Mouse (Mus musculus) left cerebral cortex, adult 11 months (tissue): Measurements from ENCODE around the gene Hacd3.
"Not testable (repeated sequence)": the region's sequence is repeated elsewhere in the genome, so short reads cannot be mapped to it uniquely, and the experiment has no call there.

Source experiments
- DNase-seq: peaks from one replicate; pipeline ENCODE4 v3.0.0; 2022; ENCODE audit warnings: low spot score

The Hacd3 gene

DNA sequence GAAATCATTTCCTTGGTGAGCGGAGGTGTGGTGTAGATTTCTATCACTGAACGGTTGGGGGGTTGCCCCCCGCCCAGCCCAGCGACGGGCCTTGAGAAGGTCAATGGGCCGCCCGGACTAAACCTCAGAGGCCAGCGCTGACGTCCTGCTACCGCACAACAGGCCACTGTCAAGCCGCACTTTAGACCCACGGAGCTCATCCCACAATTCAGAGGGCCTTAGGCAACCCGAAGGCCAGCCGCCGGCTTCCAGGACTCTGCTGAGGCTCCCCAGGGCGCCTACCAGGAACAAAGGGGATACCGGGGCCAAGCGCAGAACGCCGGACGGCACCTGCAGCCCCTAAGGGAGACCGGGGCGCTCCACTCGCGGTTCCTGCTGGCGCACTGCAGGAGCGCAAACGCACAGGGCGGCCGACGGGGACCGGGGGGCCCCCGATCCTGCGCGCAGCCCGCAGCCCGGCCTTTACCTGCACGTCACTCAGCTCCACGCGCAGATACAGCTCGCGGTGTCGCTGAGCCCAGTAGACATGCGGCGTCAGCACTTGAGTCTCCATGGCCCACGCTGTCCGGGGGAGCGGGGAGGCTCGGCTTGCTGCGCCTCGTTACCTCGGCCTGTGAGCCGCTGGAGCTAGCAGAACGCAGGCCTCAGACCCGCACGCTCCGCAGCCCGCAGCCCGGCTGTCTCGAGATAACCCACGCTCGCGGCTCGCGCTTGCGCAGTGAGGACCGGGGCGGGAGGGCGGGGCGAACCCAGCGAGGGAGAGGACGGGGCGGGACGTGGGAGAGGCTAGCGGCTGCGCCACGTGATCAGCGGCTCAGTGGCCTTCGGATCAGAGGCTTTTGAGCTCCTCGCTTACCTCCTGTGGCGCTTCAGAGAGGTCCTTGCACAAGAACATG, at the start of gene Hacd3:
Gene Hacd3 (minus strand): TSS at position 703 of the 896 bp plus-strand sequence.
- DNase-seq = peak; percentile 73

- DNase-seq = no peak
Measured at GRCm38 (mm10) chr9:65070587-65070986, 49.1 kb upstream of the Hacd3 start.

GRCm38 (mm10) chr9:65064251-65064650, 42.8 kb upstream of the Hacd3 start:
- DNase-seq = no peak

DNA sequence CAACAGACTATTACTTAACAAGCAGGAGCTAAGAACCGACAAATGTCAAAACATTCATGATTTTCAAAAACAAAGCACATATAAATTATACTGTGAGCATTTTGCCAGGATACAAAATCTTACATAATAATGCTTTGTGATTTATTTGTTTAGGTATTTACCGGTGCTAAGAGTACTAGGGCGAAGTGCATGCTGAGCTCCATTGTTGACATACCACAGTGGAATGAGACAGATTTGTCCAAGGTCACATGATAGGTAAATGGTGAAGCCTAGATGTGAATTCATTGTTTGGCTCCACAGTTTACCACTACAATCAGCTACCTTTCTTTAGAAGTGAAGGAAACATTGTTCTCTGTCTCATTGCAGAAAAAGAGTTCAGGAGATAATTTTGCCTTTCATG, 29.5 kb upstream of the Hacd3 start:
- no peak for DNase-seq

GRCm38 (mm10) chr9:65049422-65049821, 27.9 kb upstream of the Hacd3 start:
- no peak for DNase-seq

GRCm38 (mm10) chr9:65046993-65047392, 25.5 kb upstream of the Hacd3 start:
- DNase-seq = no peak

- DNase-seq = no peak
Measured at GRCm38 (mm10) chr9:65041430-65041829, 19.9 kb upstream of the Hacd3 start.

DNA sequence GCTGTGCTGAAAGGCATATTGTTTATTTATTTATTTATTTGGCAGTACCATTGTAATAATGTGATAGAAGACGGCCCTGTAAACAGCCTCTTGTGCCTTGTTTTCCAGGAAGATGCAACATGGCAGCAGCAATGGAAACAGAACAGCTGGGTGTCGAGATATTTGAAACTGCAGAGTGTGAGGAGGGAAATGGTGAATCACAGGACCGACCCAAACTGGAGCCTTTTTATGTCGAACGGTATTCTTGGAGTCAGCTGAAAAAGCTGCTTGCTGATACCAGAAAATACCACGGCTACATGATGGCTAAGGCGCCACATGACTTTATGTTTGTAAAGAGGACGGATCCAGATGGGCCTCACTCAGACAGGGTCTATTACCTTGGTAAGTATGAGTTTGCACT, 15.4 kb upstream of the Hacd3 start:
- no peak for DNase-seq

DNA sequence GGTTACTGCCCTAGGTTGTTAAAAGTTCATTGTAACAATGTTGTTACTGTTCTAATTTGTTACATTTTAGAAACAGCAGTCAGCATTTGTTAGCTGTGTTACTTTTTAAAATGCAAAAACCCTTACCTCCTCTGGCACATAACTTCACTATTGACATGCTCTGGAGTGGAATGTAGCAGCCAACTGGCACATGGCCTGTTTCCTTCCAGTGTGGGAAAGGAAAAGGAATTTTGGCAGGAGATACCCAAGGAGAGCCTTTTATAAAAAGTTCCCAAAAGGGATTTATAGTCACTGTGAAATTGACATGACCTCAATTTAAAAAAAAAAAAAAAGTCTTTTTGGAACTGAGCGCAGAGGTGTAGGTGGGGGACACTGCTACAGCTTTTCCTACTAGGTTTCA, 15.0 kb upstream of the Hacd3 start:
- no peak for DNase-seq

GRCm38 (mm10) chr9:65032269-65033108, 11.0 kb upstream of the Hacd3 start, which contains the start of gene Dpp8:
Gene Dpp8 (plus strand): TSS chr9:65032414.
- peak; percentile 76 for DNase-seq

DNA sequence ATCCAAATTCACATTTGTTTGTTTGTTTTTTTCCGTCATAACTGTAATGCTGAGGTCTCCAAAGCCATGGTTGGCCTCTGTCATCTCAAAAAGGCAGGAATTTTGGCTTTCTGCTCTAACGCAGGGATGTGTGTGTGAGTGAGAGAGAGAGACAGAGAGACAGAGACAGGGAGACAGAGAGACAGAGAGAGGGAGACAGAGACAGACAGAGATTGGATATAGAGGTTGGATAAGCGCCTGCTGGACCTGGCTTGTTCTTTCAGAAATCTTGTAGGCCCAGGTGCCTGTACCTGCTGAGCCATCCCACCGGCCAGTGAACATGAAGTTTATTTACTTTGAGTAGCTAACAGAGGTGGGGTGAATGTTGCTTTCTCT, 10.4 kb upstream of the Hacd3 start:
- DNase-seq = no peak

DNA sequence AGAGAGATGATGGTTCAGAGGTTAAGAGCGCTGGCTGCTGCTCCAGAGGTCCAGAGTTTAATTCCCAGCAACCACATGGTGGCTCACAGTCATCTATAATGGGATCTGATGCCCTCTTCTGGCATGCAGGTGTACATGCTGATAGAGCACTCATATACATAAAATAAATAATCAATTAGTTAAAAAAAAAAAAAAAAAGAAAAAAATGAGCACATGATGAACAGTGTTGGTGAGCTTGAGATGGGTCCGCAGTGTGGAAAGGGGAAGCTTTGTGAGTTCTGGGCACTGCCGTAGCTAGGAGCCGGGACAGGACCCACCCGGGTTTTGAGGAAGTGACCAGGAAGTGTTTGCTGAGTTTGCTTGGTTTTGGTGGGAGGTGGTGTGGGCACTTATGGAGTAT, 9.9 kb upstream of the Hacd3 start:
- not testable (repeated sequence) for DNase-seq

GRCm38 (mm10) chr9:65028313-65028712, 6.8 kb upstream of the Hacd3 start:
- no peak for DNase-seq

DNA sequence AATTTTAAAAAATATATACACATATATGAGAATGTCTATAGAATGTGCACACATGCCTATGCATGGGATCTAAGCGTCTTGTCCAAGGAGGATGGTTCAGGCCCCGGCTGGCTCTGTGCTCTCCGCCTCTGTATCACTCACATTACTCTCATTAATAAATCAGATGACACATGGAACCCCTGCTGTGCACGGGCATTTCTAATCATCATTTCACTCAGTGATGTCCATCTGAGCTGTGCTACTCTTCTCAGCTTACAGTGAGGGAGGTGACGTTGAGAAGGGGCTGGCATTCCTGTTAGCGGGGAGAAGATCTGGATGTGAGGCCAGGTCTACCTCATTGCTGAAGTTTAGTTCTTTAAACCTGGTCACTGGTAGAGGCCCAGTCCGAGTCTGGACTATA, 5.7 kb upstream of the Hacd3 start:
- DNase-seq = no peak

- no peak for DNase-seq
Measured at GRCm38 (mm10) chr9:65023447-65023846, 2.0 kb upstream of the Hacd3 start.

DNA sequence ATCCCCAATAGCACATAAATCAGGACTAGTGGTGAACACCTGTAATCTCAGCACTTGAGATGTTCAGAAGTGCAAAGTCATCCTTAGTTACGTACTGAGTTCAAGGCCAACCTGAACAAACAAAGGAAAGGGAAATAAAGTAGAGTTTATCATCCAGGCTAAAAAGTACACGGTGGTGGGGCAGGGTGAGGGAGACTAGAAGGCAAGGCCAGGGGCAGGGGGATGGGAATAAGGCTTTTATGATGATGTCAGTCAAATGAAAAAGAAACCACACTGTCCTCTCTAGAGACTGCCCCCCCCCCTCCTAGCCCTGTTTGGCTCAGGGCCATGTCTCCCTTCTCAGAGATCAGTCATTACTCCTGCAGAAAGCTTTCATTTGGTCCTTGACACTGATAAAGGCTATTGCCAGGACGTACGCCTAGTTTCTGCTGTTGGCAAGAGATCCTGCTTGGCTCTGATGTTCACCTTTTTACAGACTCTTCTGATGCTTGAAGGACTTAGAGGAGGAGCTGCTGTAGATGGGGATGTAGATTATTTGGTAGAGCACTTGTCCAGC, 1.2 kb upstream of the Hacd3 start:
- no peak for DNase-seq

DNA sequence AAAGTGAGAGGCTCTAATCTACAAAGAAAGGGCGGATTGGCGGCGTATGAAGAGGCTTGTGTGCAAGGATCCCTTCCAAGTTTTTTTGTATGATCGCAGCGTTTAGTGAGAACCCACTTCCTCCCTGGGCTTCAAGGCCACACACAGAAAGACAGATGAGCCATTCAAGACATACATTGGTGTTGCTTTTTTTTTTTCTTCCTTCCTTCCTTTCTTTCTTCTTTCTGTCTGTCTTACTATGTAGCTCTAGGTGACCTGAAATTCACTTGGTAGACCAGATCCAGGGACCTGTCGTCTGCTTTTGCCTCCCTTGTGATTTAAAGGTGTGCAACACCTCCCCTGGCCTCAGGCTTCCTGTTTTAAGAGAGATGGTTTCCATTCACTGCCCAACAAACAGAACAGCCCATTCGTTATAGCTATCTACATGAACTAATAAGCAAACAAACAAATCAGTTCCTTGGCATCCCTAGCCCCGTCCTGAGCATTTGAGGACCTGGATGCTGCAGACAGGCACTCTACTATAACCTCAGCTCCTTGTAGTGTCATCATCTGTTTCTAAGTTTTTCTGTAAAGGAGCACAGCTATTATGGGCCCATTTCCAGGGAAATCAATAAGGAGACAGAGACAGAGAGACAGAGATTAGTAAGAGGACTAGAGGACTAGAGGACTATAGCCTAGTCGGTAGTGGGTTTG, 540 bp upstream of the Hacd3 start:
- DNase-seq = no peak

DNA sequence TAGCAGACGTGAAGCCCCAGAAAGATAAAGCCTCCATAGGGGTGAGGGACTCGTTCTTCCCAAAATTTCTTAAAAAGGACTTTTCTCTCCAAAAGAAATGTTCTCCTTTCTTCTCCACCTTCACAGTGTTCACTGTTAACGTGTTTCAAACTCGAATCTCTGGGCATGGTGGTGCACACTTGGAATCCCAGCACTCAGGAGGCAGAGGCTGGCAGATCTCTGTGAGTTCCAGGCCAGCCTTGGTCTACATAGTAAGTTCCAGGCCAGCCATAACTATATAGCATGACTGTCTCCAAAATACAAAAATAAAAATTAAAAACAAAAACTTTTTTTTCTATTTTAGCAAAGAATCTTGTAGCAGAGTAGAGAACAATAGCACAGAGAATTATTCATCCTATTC, 1.4 kb downstream of the Hacd3 start:
- DNase-seq = no peak

- no peak for DNase-seq
Measured at GRCm38 (mm10) chr9:65019146-65019545, 2.3 kb downstream of the Hacd3 start.

GRCm38 (mm10) chr9:65018588-65019121, 2.8 kb downstream of the Hacd3 start:
- DNase-seq = no peak

GRCm38 (mm10) chr9:65017896-65018295, 3.6 kb downstream of the Hacd3 start:
- DNase-seq = no peak
